In the genomic region with DNA sequence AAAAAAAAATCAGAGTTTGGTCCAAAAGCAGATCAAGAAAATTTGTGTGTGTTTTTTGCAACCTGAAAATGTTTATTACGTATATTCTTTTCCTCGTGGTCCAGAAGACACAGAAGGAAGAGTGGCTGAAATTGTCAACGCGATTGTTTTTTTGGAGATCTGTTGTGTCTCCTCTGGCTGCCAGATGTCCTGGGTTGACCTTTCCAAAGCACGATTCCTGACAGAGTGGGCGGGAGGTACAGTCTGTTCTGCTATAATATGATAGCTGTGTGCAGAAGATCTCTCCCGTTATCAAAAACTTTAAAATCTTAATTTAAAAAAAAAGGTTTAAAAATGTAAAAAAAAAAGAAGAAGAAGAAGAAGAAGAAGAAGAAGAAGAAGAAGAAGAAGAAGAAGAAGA, we compare ENCODE assay signal across 12 mouse cellular contexts.
DNase-seq lines count a peak whose midpoint lies in the region; ATAC-seq lines count a peak whose summit lies in the region.
"Had no signal": no experiment of that assay in that cellular context is flagged by ENCODE, and none has a peak within 500 bp of the region (broad histone marks: within the 10 kb centered on the region; RNA-seq: fewer than 3 reads in every experiment).

No protein-coding gene starts in this region.

- H3K4me3 ChIP-seq in heart, embryonic 12.5 days = no peak overlapping the region
- no peak overlapping the region for H3K4me3 ChIP-seq in limb, embryonic 10.5 days
- H3K4me3 ChIP-seq: embryonic facial prominence, embryonic 13.5 days; forebrain, embryonic 15.5 days; hindbrain, embryonic 15.5 days; liver, embryonic 13.5 days had no signal

- H3K27ac ChIP-seq in heart, embryonic 12.5 days (ENCODE audit: poor library complexity, severe bottlenecking) = no peak overlapping the region
- no peak overlapping the region for H3K27ac ChIP-seq in limb, embryonic 10.5 days
- H3K27ac ChIP-seq: embryonic facial prominence, embryonic 13.5 days; forebrain, embryonic 15.5 days; hindbrain, embryonic 15.5 days; liver, embryonic 13.5 days had no signal

- ATAC-seq in heart, embryonic 12.5 days (ENCODE audit: insufficient number of reproducible peaks, low FRiP score) = no peak
- ATAC-seq: forebrain, embryonic 15.5 days had no signal

- H3K36me3 ChIP-seq in heart, embryonic 12.5 days = no peaks in the 10 kb centered on the region
- H3K36me3 ChIP-seq in limb, embryonic 10.5 days = peaks cover 37% of the 10 kb centered on the region
- H3K36me3 ChIP-seq: forebrain, embryonic 15.5 days; hindbrain, embryonic 15.5 days; liver, embryonic 13.5 days had no signal

- no peaks in the 10 kb centered on the region for H3K9me3 ChIP-seq in heart, embryonic 12.5 days (replicated peaks)
- H3K9me3 ChIP-seq in limb, embryonic 10.5 days (replicated peaks) = no peaks in the 10 kb centered on the region
- H3K9me3 ChIP-seq: embryonic facial prominence, embryonic 13.5 days; forebrain, embryonic 15.5 days; hindbrain, embryonic 15.5 days; liver, embryonic 13.5 days had no signal

- no peak overlapping the region for H3K9ac ChIP-seq in heart, embryonic 12.5 days
- H3K9ac ChIP-seq: embryonic facial prominence, embryonic 13.5 days; forebrain, embryonic 15.5 days; hindbrain, embryonic 15.5 days; liver, embryonic 13.5 days had no signal

- H3K4me1 ChIP-seq in heart, embryonic 12.5 days (replicated peaks) = no peaks in the 10 kb centered on the region
- H3K4me1 ChIP-seq in limb, embryonic 10.5 days = no peaks in the 10 kb centered on the region
- H3K4me1 ChIP-seq: embryonic facial prominence, embryonic 13.5 days; forebrain, embryonic 15.5 days; hindbrain, embryonic 15.5 days; liver, embryonic 13.5 days had no signal

- peak; percentile 76 to 81 for DNase-seq in heart, adult 18-20 months
- peak; percentile 34 for DNase-seq in ovary, postnatal 36 days (ENCODE audit: low spot score)
- DNase-seq in ovary, postnatal 10 days (ENCODE audit: low spot score) = no peak
- peak; percentile 58 for DNase-seq in heart, postnatal 25 days (ENCODE audit: low spot score)
- DNase-seq in retina, postnatal 1 day = no peak
- no peak for DNase-seq in limb, embryonic 10.5 days (ENCODE audit: low spot score)
- DNase-seq: cerebellum, adult 8-10 months; liver, embryonic 13.5 days had no signal

- no peaks in the 10 kb centered on the region for H3K27me3 ChIP-seq in heart, embryonic 12.5 days (replicated peaks)
- no peaks in the 10 kb centered on the region for H3K27me3 ChIP-seq in limb, embryonic 10.5 days (ENCODE audit: low read depth, poor library complexity, severe bottlenecking)
- H3K27me3 ChIP-seq: embryonic facial prominence, embryonic 13.5 days; forebrain, embryonic 15.5 days; hindbrain, embryonic 15.5 days; liver, embryonic 13.5 days had no signal

- no peak overlapping the region for H3K4me2 ChIP-seq in heart, embryonic 12.5 days
- H3K4me2 ChIP-seq: embryonic facial prominence, embryonic 13.5 days; forebrain, embryonic 15.5 days; hindbrain, embryonic 15.5 days; liver, embryonic 13.5 days had no signal

- intact Hi-C loops in heart, postnatal 25 days (cut with DNase I) = no loop called here

- WGBS in heart, embryonic 12.5 days = 77% methylated on average over 7 of the region's 7 CpGs
- 87% methylated on average over 7 of the region's 7 CpGs for WGBS in limb, embryonic 10.5 days

Comparison
In these comparisons a context has a peak if more than half of its experiments do, and no peak if none do; other contexts are left out.
1. DNase-seq: peak in heart, adult 18-20 months (2 of 2), ovary, postnatal 36 days (single experiment) and heart, postnatal 25 days (single experiment); none in ovary, postnatal 10 days (single experiment), retina, postnatal 1 day (single experiment) and limb, embryonic 10.5 days (single experiment).